Mouse (Mus musculus) MEL (cell line): ENCODE data around the gene Ctrc.

Experiments used
- EP300 ChIP-seq, 2 experiments: IDR thresholded peaks; 2 replicates each; pipeline ENCODE4 v1.6.1; 2011; ENCODE audit warnings: improper control_type of control experiment in 2 of 2, low read length in 2 of 2, low read depth in 1 of 2, mild to moderate bottlenecking in 1 of 2
- GATA1 ChIP-seq: IDR thresholded peaks from 2 replicates; pipeline ENCODE4 v1.6.1; 2011; ENCODE audit warnings: low read depth, low read length, improper control_type of control experiment
- MEF2A ChIP-seq: IDR thresholded peaks from 2 replicates; pipeline ENCODE4 v1.6.1; 2014; ENCODE audit warnings: low read depth, mild to moderate bottlenecking, inconsistent platforms, low read length, improper control_type of control experiment; ENCODE audit not compliant: poor library complexity, insufficient replicate concordance, severe bottlenecking; ENCODE audit errors: extremely low read depth
- POLR2A ChIP-seq, 2 experiments: IDR thresholded peaks; 2 replicates each; pipeline ENCODE4 v1.6.1; 2011 to 2012; ENCODE audit warnings: low read length in 2 of 2, mild to moderate bottlenecking in 2 of 2, control low read depth in 1 of 2, improper control_type of control experiment in 1 of 2, low read depth in 1 of 2, moderate library complexity in 1 of 2; ENCODE audit not compliant: control insufficient read depth in 1 of 2, insufficient read depth in 1 of 2, poor library complexity in 1 of 2

- TF ChIP-seq MEF2A (no peak), POLR2A (IDR thresholded peaks at IDR 0.05; ENCODE audit: control insufficient read depth in 1 of 2, insufficient read depth in 1 of 2, low read depth in 1 of 2, low read length in 2 of 2, poor library complexity in 1 of 2) (no peak), GATA1 (no peak), EP300 (IDR thresholded peaks at IDR 0.05; ENCODE audit: low read depth in 1 of 2, low read length in 2 of 2) (no peak)
Observed at GRCm38 (mm10) chr4:141881950-141882349, 35.8 kb upstream of the Ctrc start.
